Mouse (Mus musculus) hindbrain, embryonic 14.5 days (tissue): ENCODE results near the gene Cda. TPM values are rescaled to one million over a fixed set of nuclear protein-coding genes. Genes with fewer than 3 reads are reported as not detected.
A peak's percentile ranks its signal among the peaks of the same experiment; 100 is the strongest.

Source experiments
- ATAC-seq: fragments of 200-750 bp; cut with Nextera tagmentation; 2 replicates; pipeline ENCODE4 v1.8.0; 2017; ENCODE audit warnings: moderate number of reproducible peaks, mild to moderate bottlenecking, moderate TSS enrichment, moderate library complexity; ENCODE audit not compliant: low FRiP score
- DNase-seq: peaks from one replicate; pipeline ENCODE4 v3.0.0-alpha.2; 2015; ENCODE audit warnings: low spot score
- H3K27ac ChIP-seq: fragments of 300-500 bp; sonication (generic); 2 replicates; pipeline ENCODE4 v1.5.1; 2014; ENCODE audit warnings: mild to moderate bottlenecking, moderate library complexity
- H3K27me3 ChIP-seq: fragments of 300-500 bp; sonication (generic); 2 replicates; pipeline ENCODE4 v1.6.1; 2014; ENCODE audit warnings: mild to moderate bottlenecking, low read length, mixed read lengths; ENCODE audit not compliant: control insufficient read depth, insufficient read depth
- H3K36me3 ChIP-seq: fragments of 300-500 bp; sonication (generic); replicated peaks from 2 replicates; pipeline ENCODE4 v1.6.1; 2014; ENCODE audit not compliant: control insufficient read depth, insufficient read depth
- H3K4me1 ChIP-seq: fragments of 300-500 bp; sonication (generic); replicated peaks from 2 replicates; pipeline ENCODE4 v1.6.1; 2014; ENCODE audit warnings: antibody characterized with exemption, low read length, mixed read lengths; ENCODE audit not compliant: control insufficient read depth, insufficient read depth
- H3K4me2 ChIP-seq: fragments of 300-500 bp; sonication (generic); replicated peaks from 2 replicates; pipeline ENCODE4 v1.6.1; 2014; ENCODE audit warnings: mild to moderate bottlenecking, moderate library complexity
- H3K4me3 ChIP-seq: fragments of 300-500 bp; sonication (generic); replicated peaks from 2 replicates; pipeline ENCODE4 v1.5.1; 2014; ENCODE audit warnings: mild to moderate bottlenecking, low read length
- H3K9ac ChIP-seq: fragments of 300-500 bp; sonication (generic); 2 replicates; pipeline ENCODE4 v1.6.1; 2014
- H3K9me3 ChIP-seq: fragments of 300-500 bp; sonication (generic); 2 replicates; pipeline ENCODE4 v1.6.1; 2016; ENCODE audit warnings: low read length; ENCODE audit not compliant: control insufficient read depth
- WGBS: fragments of 180-500 bp; shearing (Covaris S2); extraction: QIAGEN DNeasy Blood & Tissue Kit; methylation state at CpG from one replicate; pipeline ENCODE4 v1.1.7; 2014; 5-methylcytosine and 5-hydroxymethylcytosine counted together
- polyA plus RNA-seq: library from polyadenylated mRNA; unstranded; fragments of >200 nt; fragmentation: Nextera tagmentation; extraction: Ambion mirVana; gene quantifications from 2 replicates; pipeline ENCODE4 v1.2.1, GENCODE M21; 2014

Cda gene
- polyA plus RNA-seq, 1 experiment from 2014 or later, result 6.4 TPM

GRCm38 (mm10) chr4:138396711-138397110 lies 28.9 kb upstream of the Cda start:
- Histone ChIP-seq H3K27me3 (peaks cover 85% of the 10 kb centered on the region), H3K9ac (peak overlapping the region; percentile 65), H3K9me3 (no peaks in the 10 kb centered on the region), H3K27ac (no peak overlapping the region), H3K36me3 (no peaks in the 10 kb centered on the region), H3K4me2 (peak overlapping the region; percentile 87), H3K4me3 (peak overlapping the region; percentile 50), H3K4me1 (peaks cover 16% of the 10 kb centered on the region; the same call in 1 of the 2 replicates)
- no peak for ATAC-seq
- no peak for DNase-seq
- WGBS, result 7% methylated on average over 8 of the region's 8 CpGs

GRCm38 (mm10) chr4:138395971-138396645 lies 28.3 kb upstream of the Cda start, which contains the start of gene Fam43b:
TSS of gene Fam43b (minus strand) at chr4:138396528.
- Histone ChIP-seq H3K4me3 (peak within 1 kb of the TSS; percentile 50), H3K4me1 (peaks cover 16% of the 10 kb centered on the region; the same call in 1 of the 2 replicates), H3K36me3 (no peaks in the 10 kb centered on the region), H3K4me2 (peak within 1 kb of the TSS; percentile 87), H3K9me3 (no peaks in the 10 kb centered on the region), H3K27me3 (peaks cover 86% of the 10 kb centered on the region), H3K27ac (no peak within 1 kb of the TSS), H3K9ac (peak within 1 kb of the TSS; percentile 65)
- WGBS, result under 1% methylated on average over 46 of the region's 46 CpGs
- ATAC-seq, result 0 out of 2 replicates have a peak, but pooled peaks have one; percentile 53
- DNase-seq, result peak; percentile 51

GRCm38 (mm10) chr4:138395087-138395970 lies 27.5 kb upstream of the Cda start:
- DNase-seq (peak; percentile 47), ATAC-seq (peak; percentile 57; the same call in 1 of the 2 replicates)
- under 1% methylated on average over 102 of the region's 103 CpGs for WGBS
- Histone ChIP-seq H3K4me2 (peak overlapping the region; percentile 87), H3K36me3 (no peaks in the 10 kb centered on the region), H3K9me3 (no peaks in the 10 kb centered on the region), H3K27me3 (peaks cover 83% of the 10 kb centered on the region), H3K9ac (peak overlapping the region; percentile 65), H3K4me3 (peak overlapping the region; percentile 50), H3K4me1 (peaks cover 16% of the 10 kb centered on the region; the same call in 1 of the 2 replicates), H3K27ac (no peak overlapping the region)

- Histone ChIP-seq H3K27me3 (peaks cover 70% of the 10 kb centered on the region), H3K9ac (no peak overlapping the region), H3K4me3 (0 out of 2 replicates have a peak overlapping the region, but pooled peaks have one; percentile 50), H3K36me3 (no peaks in the 10 kb centered on the region), H3K9me3 (no peaks in the 10 kb centered on the region), H3K4me1 (peaks cover 16% of the 10 kb centered on the region; the same call in 1 of the 2 replicates), H3K27ac (no peak overlapping the region), H3K4me2 (peak overlapping the region; percentile 87; the same call in 1 of the 2 replicates)
- 59% methylated on average over 7 of the region's 7 CpGs for WGBS
- no peak for ATAC-seq
- no peak for DNase-seq
Observed at GRCm38 (mm10) chr4:138393703-138394102, 25.9 kb upstream of the Cda start.

GRCm38 (mm10) chr4:138383789-138384188 lies 16.0 kb upstream of the Cda start:
- Histone ChIP-seq H3K27me3 (no peaks in the 10 kb centered on the region), H3K27ac (no peak overlapping the region), H3K9me3 (no peaks in the 10 kb centered on the region), H3K9ac (no peak overlapping the region), H3K4me3 (no peak overlapping the region), H3K4me2 (no peak overlapping the region), H3K4me1 (peaks cover 16% of the 10 kb centered on the region), H3K36me3 (no peaks in the 10 kb centered on the region)
- DNase-seq (no peak), ATAC-seq (no peak)
- 53% methylated on average over 4 of the region's 4 CpGs for WGBS

GRCm38 (mm10) chr4:138382462-138382861 lies 14.7 kb upstream of the Cda start:
- Histone ChIP-seq H3K4me2 (no peak overlapping the region), H3K36me3 (no peaks in the 10 kb centered on the region), H3K27ac (no peak overlapping the region), H3K4me1 (peaks cover 16% of the 10 kb centered on the region), H3K4me3 (no peak overlapping the region), H3K27me3 (no peaks in the 10 kb centered on the region), H3K9ac (no peak overlapping the region), H3K9me3 (no peaks in the 10 kb centered on the region)
- DNase-seq (no peak), ATAC-seq (no peak)
- WGBS, result 78% methylated on average over 6 of the region's 6 CpGs

GRCm38 (mm10) chr4:138380132-138380689 lies 12.4 kb upstream of the Cda start:
- Histone ChIP-seq H3K4me1 (peaks cover 16% of the 10 kb centered on the region), H3K9me3 (no peaks in the 10 kb centered on the region), H3K4me2 (no peak overlapping the region), H3K36me3 (no peaks in the 10 kb centered on the region), H3K27me3 (no peaks in the 10 kb centered on the region), H3K4me3 (no peak overlapping the region), H3K27ac (peak overlapping the region; percentile 63; the same call in 1 of the 2 replicates), H3K9ac (no peak overlapping the region)
- 27% methylated on average over 10 of the region's 10 CpGs for WGBS
- peak; percentile 57 for DNase-seq
- ATAC-seq, result peak; percentile 55

GRCm38 (mm10) chr4:138379091-138379840 lies 11.5 kb upstream of the Cda start:
- Histone ChIP-seq H3K27me3 (no peaks in the 10 kb centered on the region), H3K27ac (peak overlapping the region; percentile 63), H3K9me3 (no peaks in the 10 kb centered on the region), H3K9ac (no peak overlapping the region), H3K4me1 (peaks cover 16% of the 10 kb centered on the region), H3K4me2 (no peak overlapping the region), H3K4me3 (no peak overlapping the region), H3K36me3 (no peaks in the 10 kb centered on the region)
- WGBS, result 28% methylated on average over 14 of the region's 14 CpGs
- ATAC-seq (0 out of 2 replicates have a peak, but pooled peaks have one; percentile 17), DNase-seq (peak; percentile 78)
